Mouse (Mus musculus) activated CD4-positive, CD25-positive, alpha-beta regulatory T cell, adult 4 months (primary cell): ENCODE measurements around the gene Prlh. TPM values are rescaled to one million over a fixed set of nuclear protein-coding genes. Genes with fewer than 3 reads are reported as not detected.

Experiments
- ATAC-seq: one replicate; pipeline ENCODE4 v1.8.0; 2017
- polyA plus RNA-seq, 2 experiments: library from polyadenylated mRNA; unstranded; fragments of 100-300 nt; shearing (Covaris generic); gene quantifications; one replicate each; pipeline ENCODE4 v1.2.1; 2017

Prlh gene
- polyA plus RNA-seq = not detected

DNA sequence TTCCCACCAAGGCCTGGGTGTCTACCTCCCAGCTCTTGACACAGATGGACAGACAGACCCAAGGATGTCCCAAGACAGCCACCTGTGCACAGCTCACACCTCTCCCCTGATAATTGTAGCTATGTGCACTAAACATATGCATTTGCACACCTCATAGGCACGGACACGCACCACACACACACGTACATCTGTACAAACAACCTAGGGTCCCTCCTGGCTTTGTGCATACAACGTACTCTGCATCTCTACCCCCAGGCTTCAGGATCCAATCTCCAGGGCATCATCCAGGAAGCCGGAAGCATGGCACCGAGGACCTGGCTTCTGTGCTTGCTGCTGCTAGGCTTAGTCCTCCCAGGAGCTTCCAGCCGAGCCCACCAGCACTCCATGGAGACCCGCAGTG lies at the start of gene Prlh:
TSS of gene Prlh (plus strand) at position 301 of the 400 bp plus-strand sequence.
- no peak for ATAC-seq

DNA sequence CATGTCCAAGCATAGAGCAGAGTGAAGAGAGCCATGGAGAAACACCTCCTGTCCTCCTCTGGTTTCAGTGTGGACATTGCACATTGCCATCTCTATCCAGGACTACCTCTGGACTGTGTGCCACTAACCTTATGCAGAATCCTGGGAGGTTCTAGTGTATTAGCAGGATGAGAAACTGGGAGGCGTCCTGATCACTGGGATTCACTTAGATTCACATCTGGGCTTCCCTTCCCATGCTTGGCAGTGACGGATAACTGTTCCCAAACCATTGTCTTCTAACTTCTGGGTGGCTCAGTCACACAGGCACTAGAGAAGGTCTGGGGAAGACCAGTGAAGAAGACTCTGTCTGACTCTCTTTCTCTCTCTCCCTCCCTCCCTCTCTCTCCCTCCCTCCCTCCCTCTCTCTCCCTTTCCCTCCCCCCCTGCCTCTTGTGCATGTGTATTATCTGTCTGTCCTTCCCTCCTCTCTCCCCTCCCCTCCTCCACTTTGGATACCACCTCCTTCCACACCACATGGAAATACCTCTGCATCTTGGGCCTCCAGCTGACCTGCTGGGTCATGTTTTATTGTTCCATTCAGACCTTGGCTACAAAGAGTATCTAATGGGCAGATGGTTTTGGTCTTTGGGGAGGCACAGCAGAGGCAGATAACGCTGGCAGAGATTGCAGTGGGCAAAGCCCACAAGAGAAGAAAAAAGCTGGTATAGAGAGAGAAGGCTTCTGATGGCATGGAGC lies 49.5 kb upstream of the Prlh start:
- ATAC-seq = no peak

DNA sequence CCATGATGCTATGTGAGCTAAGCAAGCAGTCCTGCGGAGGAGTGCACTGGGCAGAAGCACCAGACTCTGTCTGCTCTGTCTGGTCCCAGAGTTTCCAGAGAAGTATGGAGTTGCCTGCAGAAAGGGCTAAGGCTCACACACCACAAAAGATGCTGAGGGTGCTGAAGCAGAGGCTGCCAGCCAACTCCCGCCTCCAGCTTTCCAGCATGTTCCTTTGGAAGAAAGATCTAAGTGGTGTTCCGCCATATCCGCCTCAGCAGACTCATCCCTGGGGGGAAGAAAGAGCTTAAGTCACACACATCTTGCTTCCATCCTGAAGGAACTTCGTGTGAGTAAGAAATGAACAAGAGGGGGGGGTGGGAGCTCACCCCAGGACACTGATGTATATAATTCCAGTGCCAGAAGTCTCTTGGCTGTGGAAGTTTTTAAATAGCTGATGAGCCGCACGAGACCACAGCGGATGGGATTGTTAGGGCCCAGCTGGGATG lies 48.9 kb upstream of the Prlh start:
- ATAC-seq = no peak

DNA sequence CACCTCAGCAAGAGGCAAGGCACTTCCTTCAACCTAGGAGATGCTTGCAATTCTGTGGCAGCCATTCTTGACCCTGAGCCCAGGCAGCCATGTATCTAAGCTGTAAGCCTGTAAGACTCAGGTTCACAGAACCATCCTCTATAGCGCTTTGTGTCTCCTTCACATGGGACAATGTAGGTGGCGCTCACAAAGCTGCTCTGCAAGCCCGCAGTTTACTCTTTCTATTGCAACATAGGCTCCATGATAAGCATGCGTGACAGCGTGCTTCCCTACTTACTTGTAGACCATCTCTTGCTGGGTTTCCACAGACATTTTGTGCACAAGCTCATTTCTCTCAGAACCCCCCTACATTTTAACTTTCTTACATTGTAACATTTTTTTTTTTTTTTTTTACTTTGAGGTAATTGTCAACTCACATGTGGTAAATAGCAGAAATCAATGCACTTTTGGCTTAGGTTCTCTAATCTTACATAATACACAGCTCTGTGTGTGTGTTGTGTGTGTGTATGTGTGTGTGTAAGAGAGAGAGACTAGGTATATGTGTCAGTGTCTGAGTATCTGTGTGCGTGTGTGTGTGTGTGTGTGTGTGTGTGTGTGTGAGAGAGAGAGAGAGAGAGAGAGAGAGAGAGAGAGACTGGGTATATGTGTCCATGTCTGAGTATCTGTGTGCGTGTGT lies 48.0 kb upstream of the Prlh start:
- ATAC-seq = no peak

DNA sequence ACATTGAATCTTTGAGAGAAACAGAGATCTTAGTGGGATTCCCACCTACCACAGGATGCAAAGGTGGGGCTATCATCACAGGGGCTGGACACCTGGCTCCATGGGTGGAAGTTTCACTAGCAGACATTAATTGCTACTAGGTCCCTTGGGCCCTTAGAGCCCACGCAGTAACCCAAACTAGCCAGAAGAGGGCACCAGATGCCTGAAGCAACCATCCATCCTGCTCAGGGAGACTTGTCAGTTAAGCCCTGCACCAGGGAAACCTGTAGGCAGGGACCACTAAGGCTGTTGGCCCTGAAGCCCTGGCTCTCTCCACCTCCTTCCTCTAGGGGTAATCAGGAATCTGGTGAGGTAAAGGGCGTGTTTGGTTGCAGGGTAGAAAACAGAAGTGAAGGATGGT lies 46.6 kb upstream of the Prlh start:
- ATAC-seq = no peak

DNA sequence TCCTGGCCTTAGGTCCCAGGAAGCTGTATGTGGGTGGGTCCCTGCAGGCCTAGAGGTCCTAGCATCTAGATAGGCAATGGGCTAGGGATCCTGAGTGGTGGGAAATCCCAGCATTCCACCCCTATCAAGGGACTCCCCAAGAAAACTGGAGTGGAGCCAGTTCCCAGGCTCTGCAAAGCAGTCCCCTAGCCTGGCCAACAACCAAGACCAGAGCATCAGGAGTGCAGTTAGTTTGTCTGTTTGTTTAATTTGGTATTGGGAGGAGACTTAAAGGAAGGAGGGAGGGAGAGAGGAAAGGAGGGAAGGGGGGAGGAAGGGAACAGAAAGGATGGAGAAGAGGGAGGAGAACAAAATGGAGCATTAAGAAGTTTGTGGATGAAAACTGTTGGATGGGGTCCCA lies 43.7 kb upstream of the Prlh start:
- no peak for ATAC-seq

DNA sequence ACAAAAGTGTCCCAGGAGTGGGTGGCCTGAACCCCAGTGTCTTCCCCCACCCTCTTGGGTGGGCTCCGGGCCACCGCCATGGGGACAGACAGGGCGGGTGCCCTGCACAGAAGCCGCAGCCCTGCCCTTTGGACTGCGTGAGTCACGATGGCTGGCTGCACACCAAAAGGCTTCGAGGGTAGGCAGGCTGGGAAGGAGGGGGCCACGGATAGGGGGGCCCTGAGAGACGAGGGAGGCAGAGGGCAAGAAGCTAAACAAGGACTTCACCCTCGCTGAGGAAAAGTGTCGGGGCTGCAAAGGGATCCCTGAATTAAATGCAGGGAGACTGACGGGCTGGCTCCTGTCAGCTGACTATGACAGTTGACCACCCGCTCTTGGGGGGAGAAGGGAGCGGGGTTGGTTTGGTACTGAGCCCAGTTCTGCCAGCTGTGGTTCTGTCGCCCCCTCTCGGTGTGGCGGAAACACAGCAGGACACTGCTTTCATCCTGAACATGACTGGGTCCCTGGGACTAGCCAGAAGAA lies 43.2 kb upstream of the Prlh start:
- ATAC-seq = no peak

DNA sequence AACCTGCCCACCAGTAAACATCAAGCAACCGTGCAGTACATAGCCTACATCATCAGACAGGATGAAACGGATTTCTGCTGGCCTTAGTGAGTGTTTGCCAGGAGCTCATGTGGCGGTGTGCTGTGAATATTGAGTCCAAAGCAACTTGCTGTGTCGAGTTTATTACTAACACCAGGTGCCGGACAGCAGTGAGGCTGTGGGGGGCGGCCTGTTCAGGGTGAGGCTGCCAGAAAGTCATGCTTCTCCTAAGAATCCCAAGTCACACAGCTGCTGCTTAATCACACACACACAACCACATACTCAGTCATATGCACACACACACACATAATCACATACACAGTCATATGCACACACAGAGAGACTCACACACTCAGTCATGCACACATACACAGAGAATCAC lies 39.7 kb upstream of the Prlh start:
- ATAC-seq = no peak

DNA sequence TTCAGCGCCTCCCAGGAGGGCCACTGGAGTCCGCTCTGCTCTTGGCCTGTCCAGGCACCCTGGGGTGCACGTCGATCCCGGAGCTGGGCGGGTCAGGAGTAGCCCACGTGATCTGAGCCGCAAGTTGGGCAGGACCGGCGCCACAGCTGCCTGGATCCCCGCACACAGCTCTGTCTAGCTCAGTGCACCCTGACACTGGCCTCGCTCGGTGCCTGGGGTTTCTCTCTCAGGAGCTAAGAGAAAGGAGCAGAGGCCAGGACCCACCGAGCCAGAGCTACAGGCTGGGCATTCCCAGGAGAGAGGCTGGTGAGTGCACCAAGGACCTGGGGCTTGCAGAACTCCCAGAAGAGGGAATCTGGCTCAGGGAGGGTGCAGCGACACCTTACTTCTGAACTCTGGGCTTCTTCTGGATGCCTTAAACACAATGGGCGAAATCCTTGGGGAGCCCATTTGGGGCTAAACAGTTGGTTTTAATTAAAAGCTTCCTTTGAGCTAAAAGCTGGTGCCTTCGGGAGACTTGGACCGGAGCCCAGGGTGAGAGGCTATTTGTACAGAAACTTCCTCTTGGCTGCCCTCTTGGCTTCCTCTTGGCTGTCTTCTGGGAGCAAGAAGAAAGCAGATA lies 37.8 kb upstream of the Prlh start, which contains the start of gene Mlph:
TSS of gene Mlph (plus strand) at position 138 of the 622 bp plus-strand sequence.
- ATAC-seq = no peak

DNA sequence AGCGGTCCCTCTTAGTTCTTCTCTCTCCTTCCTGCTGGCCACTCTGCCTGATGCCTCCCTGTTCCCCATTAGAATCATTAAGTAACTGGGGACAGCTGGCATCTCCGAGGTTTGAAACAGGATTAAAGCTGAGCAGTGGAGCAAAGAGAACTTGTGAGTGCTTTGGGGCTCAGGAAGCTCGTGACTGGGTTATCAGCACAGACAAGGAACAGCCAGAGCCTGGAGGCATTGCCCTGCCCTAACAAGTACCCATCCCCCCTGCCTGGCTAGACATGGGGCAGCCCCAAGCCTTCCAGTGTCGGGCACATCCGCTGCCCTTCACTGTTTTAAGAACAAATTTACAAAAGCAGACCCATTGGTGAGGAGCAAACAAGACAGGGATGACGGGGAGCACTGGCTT lies 35.4 kb upstream of the Prlh start:
- no peak for ATAC-seq

DNA sequence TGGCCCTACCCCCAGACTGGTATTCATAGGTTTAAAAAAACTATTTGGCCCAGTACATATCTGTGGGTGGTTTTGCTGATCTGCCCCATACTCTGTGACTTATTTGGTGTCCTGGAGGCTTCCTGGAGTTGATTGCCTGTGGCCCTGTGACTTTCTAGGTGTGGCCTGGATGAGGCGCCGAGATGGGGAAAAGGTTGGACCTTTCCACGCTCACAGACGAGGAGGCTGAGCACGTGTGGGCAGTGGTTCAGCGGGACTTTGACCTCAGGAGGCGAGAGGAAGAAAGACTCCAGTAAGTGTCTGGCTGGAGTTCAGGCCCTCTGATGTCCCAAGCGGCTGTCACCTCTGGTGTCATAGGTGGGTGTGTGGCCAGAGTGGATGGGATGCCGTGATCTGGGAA lies 31.2 kb upstream of the Prlh start:
- ATAC-seq = no peak

DNA sequence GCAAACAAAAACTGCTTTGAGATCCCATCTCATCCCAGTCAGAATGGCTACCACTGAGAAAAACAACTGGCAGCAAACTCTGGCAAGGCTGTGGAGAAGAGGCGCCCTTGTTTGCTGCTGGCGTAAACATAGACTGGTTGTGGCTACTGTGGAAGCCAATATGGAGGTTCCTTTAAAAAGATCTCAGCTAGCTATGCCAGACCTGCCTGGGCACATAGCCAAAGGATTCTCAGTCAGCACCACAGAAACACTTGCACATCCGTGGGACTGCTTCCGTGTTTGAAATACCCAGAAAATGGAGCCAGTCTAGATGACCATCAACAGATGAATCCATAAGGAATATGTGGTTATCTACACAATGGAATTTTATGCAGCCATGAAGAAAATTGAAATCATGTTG lies 26.9 kb upstream of the Prlh start:
- ATAC-seq = no peak

DNA sequence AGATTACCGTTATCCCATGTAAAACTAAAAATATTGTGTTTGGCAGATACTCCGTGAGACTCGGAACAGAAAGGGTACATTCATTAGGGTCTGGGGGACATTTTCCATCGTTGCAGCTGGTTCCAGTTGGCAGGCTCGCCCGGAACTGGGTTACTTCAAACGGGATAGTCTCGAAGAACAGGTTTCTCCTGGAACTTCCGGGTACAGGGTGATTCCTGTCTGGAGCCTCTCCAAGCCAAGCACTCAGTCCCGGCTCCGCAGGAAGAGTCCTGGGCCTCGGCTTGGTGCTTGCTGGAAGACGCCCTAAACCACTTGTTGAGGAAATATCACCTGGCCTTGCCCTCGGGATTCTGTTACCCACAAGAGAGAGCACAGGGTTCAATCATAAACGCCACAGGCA lies 25.6 kb upstream of the Prlh start:
- no peak for ATAC-seq

DNA sequence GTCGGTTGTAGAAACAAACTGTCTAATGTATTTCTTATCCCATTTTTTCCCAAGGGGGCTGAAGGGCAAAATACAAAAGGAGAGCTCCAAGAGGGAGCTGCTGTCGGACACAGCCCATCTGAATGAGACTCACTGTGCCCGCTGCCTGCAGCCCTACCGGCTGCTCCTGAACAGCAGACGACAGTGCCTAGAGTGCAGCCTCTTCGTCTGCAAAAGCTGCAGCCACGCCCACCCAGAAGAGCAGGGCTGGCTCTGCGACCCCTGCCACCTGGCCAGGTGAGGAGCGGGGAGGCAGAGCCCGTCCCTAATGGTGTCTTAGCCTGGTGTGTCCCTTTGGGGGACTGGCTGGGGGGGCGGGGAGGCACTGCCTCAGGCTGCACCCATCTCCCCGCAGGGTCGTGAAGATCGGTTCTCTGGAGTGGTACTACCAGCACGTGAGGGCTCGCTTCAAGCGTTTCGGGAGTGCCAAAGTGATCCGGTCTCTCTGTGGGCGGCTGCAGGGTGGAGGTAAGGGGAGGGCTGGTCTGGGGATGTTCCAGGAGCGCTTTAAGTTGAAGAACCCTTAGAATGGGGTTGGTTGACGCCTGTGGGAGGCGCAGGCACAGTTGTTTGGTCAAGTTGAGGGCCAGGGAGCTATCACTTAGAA lies 24.9 kb upstream of the Prlh start:
- ATAC-seq = no peak

DNA sequence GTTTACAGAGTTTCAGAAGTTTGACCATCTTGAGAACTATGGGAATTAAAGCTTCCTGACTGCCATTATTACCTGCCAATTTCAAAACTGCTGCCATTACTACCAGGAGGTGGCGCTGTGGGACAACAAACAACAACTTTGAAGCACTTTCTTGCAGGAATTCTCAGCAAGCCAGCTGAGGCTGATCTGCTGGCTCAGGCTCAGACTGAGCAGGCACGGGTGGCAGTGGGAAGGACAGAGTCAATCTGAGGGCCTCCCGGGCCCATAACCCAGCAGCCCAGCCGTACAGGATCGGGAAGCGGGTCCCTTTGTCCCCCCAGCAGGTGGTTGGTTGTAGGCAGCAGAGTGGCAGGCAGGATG lies 24.4 kb upstream of the Prlh start:
- ATAC-seq = no peak

DNA sequence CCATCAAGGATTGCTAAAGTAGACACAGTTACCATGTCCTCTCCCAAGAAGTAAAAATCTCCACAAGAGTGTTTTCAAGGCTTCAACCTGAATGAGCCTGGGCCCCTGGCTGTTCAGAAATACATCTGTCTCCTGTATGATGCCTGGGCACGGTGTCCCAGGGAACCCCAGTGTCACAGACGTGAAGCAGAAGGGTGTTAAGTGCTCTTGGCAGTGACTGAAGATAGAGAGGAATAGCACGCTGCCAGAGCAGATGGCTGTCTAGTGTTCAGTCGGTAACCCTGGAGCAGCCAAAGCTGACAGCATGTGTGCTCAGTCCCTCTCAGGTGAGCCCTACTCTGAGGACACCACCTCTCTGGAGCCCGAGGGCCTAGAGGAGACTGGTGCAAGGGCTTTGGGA lies 19.9 kb upstream of the Prlh start:
- no peak for ATAC-seq

DNA sequence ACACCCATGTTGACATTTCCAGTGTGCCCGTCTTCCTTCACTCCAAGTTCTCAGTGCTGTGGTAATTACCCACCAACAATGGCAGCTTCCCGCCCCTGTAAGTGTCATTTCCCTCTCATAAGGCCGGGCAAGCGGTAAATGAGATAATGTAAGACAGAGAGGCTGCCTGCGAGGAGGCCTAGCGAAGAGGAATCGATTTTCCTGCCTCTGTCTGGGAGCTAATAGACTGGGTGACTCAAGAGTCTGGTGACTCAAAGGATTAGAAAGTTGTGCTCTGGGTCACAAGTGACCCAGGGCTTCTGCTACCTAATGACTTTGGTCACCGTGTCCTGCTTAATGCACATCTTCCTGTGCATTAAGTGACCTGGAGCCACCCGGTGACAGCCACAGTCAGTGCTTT lies 15.9 kb upstream of the Prlh start:
- ATAC-seq = no peak

DNA sequence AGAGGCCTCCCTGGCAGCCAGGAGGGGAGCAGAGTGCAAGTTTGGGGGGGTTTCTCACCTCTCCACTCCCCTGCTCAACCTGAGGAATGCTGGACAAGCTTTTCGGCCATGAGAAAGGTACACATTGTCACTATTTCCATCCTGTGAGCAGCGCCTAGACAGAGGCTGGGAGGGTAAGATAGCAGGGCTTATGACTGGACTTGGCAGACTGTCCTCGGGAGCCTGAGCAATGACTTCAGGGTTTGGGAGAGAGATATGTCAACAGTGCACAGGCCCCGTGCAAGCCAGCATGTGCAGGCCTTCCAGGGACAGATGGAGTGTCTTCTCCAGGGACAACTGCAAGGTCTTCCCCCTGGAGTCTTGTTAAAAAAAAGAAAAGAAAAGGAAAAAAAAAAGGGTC lies 12.9 kb upstream of the Prlh start:
- no peak for ATAC-seq

DNA sequence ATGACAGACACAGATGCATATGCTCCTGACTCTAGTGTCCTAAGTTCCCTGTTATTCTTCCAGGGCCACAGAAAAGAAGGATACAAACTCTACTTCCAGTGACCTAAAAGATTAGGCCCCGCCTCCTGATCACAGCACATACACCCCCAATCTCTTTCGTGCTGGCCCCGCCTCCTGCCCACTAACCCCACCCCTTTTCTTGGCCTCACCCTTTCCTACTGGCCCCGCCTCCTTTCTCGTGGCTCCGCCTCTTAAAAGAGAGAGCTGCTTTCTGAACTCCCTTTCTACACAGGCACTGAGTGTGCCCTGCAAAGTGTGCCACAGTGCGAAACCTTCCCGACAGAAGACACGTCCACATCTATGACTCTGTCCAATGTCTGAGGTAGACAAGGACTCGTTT lies 7.7 kb upstream of the Prlh start:
- no peak for ATAC-seq

DNA sequence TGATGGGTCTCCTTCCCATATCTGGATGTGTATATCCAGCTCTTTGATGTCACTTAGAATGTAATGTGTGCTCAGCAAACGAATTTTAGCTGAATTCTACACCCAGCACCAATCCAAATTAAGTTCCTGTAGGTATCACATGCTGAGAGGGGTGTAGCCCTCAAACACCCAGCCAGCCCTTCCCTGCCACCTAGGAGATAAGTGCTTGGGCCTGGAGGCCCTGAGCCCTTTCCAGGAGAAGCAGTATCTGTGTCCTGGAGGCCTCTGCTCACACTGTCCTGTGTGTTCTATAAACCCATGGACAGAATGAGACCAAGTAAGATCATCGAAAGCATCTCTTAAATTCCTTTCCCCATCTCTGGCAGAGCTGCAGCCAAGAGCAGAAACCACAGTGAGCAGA lies 5.7 kb upstream of the Prlh start:
- no peak for ATAC-seq

DNA sequence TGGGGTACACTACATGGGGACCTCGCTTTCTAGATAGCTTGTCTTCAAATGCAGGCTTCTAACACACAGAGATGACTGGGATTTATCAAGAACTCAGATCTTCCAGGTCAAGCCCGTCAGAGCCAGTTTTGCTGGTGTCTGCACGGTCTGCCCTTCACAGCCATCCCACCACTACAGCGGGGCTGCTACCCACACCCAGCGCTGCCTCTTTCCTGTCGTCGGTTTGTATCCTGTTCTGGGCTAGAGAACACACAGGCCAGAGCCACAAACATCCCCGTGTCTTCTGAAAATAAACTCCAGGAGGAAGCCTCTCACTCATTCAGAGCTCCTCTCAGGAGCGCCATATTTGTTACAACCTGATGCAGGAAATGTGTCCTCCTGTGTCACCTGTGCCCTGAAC lies 3.6 kb upstream of the Prlh start:
- ATAC-seq = no peak

DNA sequence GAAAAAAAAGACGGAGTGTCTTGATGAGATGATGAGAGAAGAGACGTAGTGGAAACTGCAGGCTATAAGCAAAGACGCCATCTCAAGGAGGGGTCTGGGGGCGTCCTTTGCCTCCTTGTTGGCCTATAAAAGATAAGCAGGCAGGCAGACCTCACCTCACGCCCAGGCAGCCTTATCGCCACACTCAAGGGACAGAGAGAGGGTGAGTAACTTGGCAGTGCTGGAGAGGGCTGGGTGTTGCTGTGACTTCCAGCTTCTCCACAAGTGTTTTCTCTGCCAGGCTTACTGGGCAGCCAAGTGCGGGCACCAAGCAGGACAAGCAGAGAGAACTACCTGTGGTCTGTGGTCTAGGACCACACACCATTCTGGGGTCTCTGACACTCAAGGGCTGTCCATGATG lies 1.2 kb upstream of the Prlh start:
- ATAC-seq = no peak

DNA sequence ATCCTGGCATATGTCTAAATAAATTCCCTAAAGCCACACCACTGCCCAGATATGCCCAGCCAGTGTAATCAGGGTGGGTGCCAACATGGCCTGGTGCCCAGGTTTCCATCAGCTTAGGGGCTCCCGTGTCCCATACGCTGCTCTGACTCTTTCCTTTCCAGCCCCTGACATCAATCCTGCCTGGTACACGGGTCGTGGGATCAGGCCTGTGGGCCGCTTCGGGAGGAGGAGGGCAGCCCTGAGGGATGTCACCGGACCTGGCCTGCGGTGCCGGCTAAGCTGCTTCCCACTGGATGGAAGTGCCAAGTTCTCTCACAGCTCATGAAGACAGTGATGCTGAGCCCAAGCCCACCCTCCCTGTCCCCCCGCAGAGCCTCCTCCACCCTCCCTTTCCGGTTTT lies 780 bp downstream of the Prlh start:
- ATAC-seq = no peak
